24 mouse cellular contexts compared by ENCODE assay signal in the genomic region with DNA sequence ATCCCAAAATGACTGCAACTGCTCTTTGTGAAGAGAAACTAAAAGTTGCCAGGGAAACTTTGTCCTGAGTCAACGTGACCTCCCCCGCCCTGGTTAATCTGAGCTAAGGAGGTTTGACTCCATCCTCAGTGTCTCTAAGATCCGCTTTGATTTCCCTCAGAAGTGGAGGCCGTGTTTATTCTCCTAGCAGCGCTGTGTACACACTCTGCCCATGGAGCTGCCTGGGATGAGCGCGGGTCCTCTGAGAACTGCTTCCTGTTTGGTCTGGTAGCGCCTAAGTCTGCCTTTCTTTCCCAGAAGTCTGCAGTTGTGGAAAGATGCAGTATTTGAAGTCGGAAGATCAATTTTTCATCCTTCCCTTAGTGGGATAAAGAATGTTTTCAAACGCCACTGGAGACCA.
DNase-seq lines count a peak whose midpoint lies in the region; ATAC-seq and TF ChIP-seq lines count a peak whose summit lies in the region.
"Had no signal": no experiment of that assay in that cellular context is flagged by ENCODE, and none has a peak within 500 bp of the region (broad histone marks: within the 10 kb centered on the region; RNA-seq: fewer than 3 reads in every experiment).

No protein-coding gene starts in this region.

- TF ChIP-seq CTCF in midbrain, postnatal 0 days (IDR thresholded peaks at IDR 0.05) = no peak

- H3K27me3 ChIP-seq in heart, embryonic 10.5 days (ENCODE audit: insufficient read depth, poor library complexity, severe bottlenecking) = no peaks in the 10 kb centered on the region
- no peaks in the 10 kb centered on the region; the same call in 1 of the 2 replicates for H3K27me3 ChIP-seq in midbrain, embryonic 11.5 days (ENCODE audit: control insufficient read depth, insufficient read depth, low read length)
- H3K27me3 ChIP-seq in midbrain, postnatal 0 days (ENCODE audit: insufficient read depth, low read length) = no peaks in the 10 kb centered on the region
- no peaks in the 10 kb centered on the region for H3K27me3 ChIP-seq in lung, embryonic 16.5 days (ENCODE audit: control insufficient read depth, insufficient read depth, low read depth, low read length)
- no peaks in the 10 kb centered on the region for H3K27me3 ChIP-seq in stomach, embryonic 16.5 days (ENCODE audit: control insufficient read depth, insufficient read depth, low read length)
- H3K27me3 ChIP-seq: embryonic facial prominence, embryonic 15.5 days; limb, embryonic 15.5 days; megakaryocyte, embryonic 14.5 days; neural tube, embryonic 13.5 days had no signal

- peak; percentile 71 for DNase-seq in heart, embryonic 10.5 days (ENCODE audit: low spot score)
- no peak for DNase-seq in heart, postnatal 25 days (ENCODE audit: low spot score)
- peak; percentile 79 for DNase-seq in midbrain, embryonic 11.5 days (ENCODE audit: low spot score, missing footprints)
- no peak for DNase-seq in midbrain, postnatal 0 days (ENCODE audit: low spot score)
- DNase-seq in layer of hippocampus, adult 18-20 months (ENCODE audit: low spot score in 2 of 2) = no peak
- DNase-seq in layer of hippocampus, adult 8-10 months (ENCODE audit: low spot score in 2 of 2) = no peak
- DNase-seq: adrenal gland, postnatal 10 days; cerebellum, adult 9-11 months; forebrain, postnatal 0 days; heart, postnatal 14 days; kidney, adult 11 months; right cerebral cortex, postnatal 4 days; thymus, postnatal 25 days had no signal

- no peaks in the 10 kb centered on the region for H3K9me3 ChIP-seq in heart, embryonic 10.5 days
- no peaks in the 10 kb centered on the region for H3K9me3 ChIP-seq in midbrain, embryonic 11.5 days (ENCODE audit: control insufficient read depth, low read length)
- H3K9me3 ChIP-seq in midbrain, postnatal 0 days (ENCODE audit: low read length) = no peaks in the 10 kb centered on the region
- H3K9me3 ChIP-seq in lung, embryonic 16.5 days (ENCODE audit: control insufficient read depth, low read length) = no peaks in the 10 kb centered on the region
- no peaks in the 10 kb centered on the region for H3K9me3 ChIP-seq in stomach, embryonic 16.5 days (replicated peaks; ENCODE audit: control insufficient read depth, low read length)
- H3K9me3 ChIP-seq: embryonic facial prominence, embryonic 15.5 days; forebrain, embryonic 10.5 days; limb, embryonic 15.5 days; megakaryocyte, embryonic 14.5 days; neural tube, embryonic 13.5 days had no signal

- H3K4me2 ChIP-seq in midbrain, embryonic 11.5 days = no peak overlapping the region
- no peak overlapping the region for H3K4me2 ChIP-seq in midbrain, postnatal 0 days (ENCODE audit: low read depth, low read length, poor library complexity, severe bottlenecking)
- peak overlapping the region; percentile 31; the same call in 1 of the 2 replicates for H3K4me2 ChIP-seq in lung, embryonic 16.5 days (ENCODE audit: low read depth, low read length)
- no peak overlapping the region for H3K4me2 ChIP-seq in stomach, embryonic 16.5 days (ENCODE audit: low read depth, low read length)
- H3K4me2 ChIP-seq: embryonic facial prominence, embryonic 15.5 days; heart, embryonic 11.5 days; hindbrain, embryonic 14.5 days; limb, embryonic 15.5 days; neural tube, embryonic 13.5 days had no signal

- no peak overlapping the region for H3K9ac ChIP-seq in midbrain, embryonic 11.5 days (ENCODE audit: low read length)
- no peak overlapping the region for H3K9ac ChIP-seq in midbrain, postnatal 0 days (replicated peaks; ENCODE audit: low read length, poor library complexity, severe bottlenecking)
- H3K9ac ChIP-seq in lung, embryonic 16.5 days (ENCODE audit: low read length) = no peak overlapping the region
- no peak overlapping the region for H3K9ac ChIP-seq in stomach, embryonic 16.5 days (ENCODE audit: low read length)
- H3K9ac ChIP-seq: embryonic facial prominence, embryonic 15.5 days; forebrain, postnatal 0 days; hindbrain, embryonic 14.5 days; limb, embryonic 15.5 days; neural tube, embryonic 13.5 days had no signal

- 0 out of 2 replicates have a peak, but pooled peaks have one; percentile 42 for ATAC-seq in midbrain, embryonic 11.5 days (ENCODE audit: low FRiP score)
- no peak for ATAC-seq in midbrain, postnatal 0 days (ENCODE audit: low FRiP score)
- ATAC-seq in lung, embryonic 16.5 days (ENCODE audit: low read depth) = peak; percentile 70
- ATAC-seq in stomach, embryonic 16.5 days (ENCODE audit: insufficient read depth, low FRiP score) = peak; percentile 69
- ATAC-seq: forebrain, postnatal 0 days had no signal

- no peaks in the 10 kb centered on the region for H3K36me3 ChIP-seq in heart, embryonic 10.5 days
- H3K36me3 ChIP-seq in midbrain, embryonic 11.5 days (ENCODE audit: control insufficient read depth, insufficient read depth, low read length) = no peaks in the 10 kb centered on the region
- H3K36me3 ChIP-seq in midbrain, postnatal 0 days (ENCODE audit: insufficient read depth, low read length) = no peaks in the 10 kb centered on the region
- H3K36me3 ChIP-seq in lung, embryonic 16.5 days (ENCODE audit: control insufficient read depth, insufficient read depth, low read length) = no peaks in the 10 kb centered on the region
- H3K36me3 ChIP-seq in stomach, embryonic 16.5 days (ENCODE audit: control insufficient read depth, insufficient read depth, low read length) = no peaks in the 10 kb centered on the region
- H3K36me3 ChIP-seq: embryonic facial prominence, embryonic 15.5 days; forebrain, embryonic 10.5 days; limb, embryonic 15.5 days; neural tube, embryonic 13.5 days had no signal

- intact Hi-C loops in heart, postnatal 25 days (cut with DNase I) = no loop called here

- 0 out of 2 replicates have a peak, but pooled peaks cover 8% of the 10 kb centered on the region for H3K4me1 ChIP-seq in heart, embryonic 10.5 days
- H3K4me1 ChIP-seq in midbrain, embryonic 11.5 days (ENCODE audit: control insufficient read depth, insufficient read depth, low read length) = peaks cover under 1% of the 10 kb centered on the region; the same call in 1 of the 2 replicates
- no peaks in the 10 kb centered on the region for H3K4me1 ChIP-seq in midbrain, postnatal 0 days (ENCODE audit: insufficient read depth, low read length)
- peaks cover 6% of the 10 kb centered on the region for H3K4me1 ChIP-seq in lung, embryonic 16.5 days (replicated peaks; ENCODE audit: control insufficient read depth, insufficient read depth, low read length)
- no peaks in the 10 kb centered on the region; the same call in 1 of the 2 replicates for H3K4me1 ChIP-seq in stomach, embryonic 16.5 days (ENCODE audit: control insufficient read depth, insufficient read depth, low read length)
- H3K4me1 ChIP-seq: megakaryocyte, embryonic 14.5 days had no signal

- no peak overlapping the region for H3K27ac ChIP-seq in heart, embryonic 10.5 days
- H3K27ac ChIP-seq in midbrain, embryonic 11.5 days (ENCODE audit: low read depth, low read length) = no peak overlapping the region
- H3K27ac ChIP-seq in midbrain, postnatal 0 days (ENCODE audit: low read depth, low read length) = no peak overlapping the region
- H3K27ac ChIP-seq in lung, embryonic 16.5 days (ENCODE audit: low read length) = no peak overlapping the region
- H3K27ac ChIP-seq in stomach, embryonic 16.5 days (ENCODE audit: low read length) = no peak overlapping the region
- H3K27ac ChIP-seq: embryonic facial prominence, embryonic 15.5 days; forebrain, embryonic 10.5 days; hindbrain, embryonic 14.5 days; kidney, postnatal 0 days; layer of hippocampus, adult 2 months; limb, embryonic 15.5 days; neural tube, embryonic 13.5 days had no signal

- H3K4me3 ChIP-seq in heart, embryonic 10.5 days = no peak overlapping the region
- no peak overlapping the region for H3K4me3 ChIP-seq in midbrain, embryonic 11.5 days (ENCODE audit: low read depth, low read length)
- no peak overlapping the region for H3K4me3 ChIP-seq in midbrain, postnatal 0 days (ENCODE audit: low read depth, low read length)
- H3K4me3 ChIP-seq in lung, embryonic 16.5 days (ENCODE audit: low read length) = no peak overlapping the region
- no peak overlapping the region for H3K4me3 ChIP-seq in stomach, embryonic 16.5 days (replicated peaks; ENCODE audit: low read length)
- H3K4me3 ChIP-seq: embryonic facial prominence, embryonic 15.5 days; forebrain, embryonic 10.5 days; layer of hippocampus, adult 2 months; limb, embryonic 15.5 days; megakaryocyte, embryonic 14.5 days; neural tube, embryonic 13.5 days had no signal

- WGBS in heart, embryonic 10.5 days = 49% methylated on average over 10 of the region's 10 CpGs
- WGBS in midbrain, embryonic 11.5 days = 36% methylated on average over 10 of the region's 10 CpGs
- WGBS in midbrain, postnatal 0 days = 45% methylated on average over 10 of the region's 10 CpGs
- 16% methylated on average over 10 of the region's 10 CpGs for WGBS in lung, embryonic 16.5 days
- WGBS in stomach, embryonic 16.5 days = 27% methylated on average over 10 of the region's 10 CpGs

Comparison
In these comparisons a context has a peak if more than half of its experiments do, and no peak if none do; other contexts are left out.
1. DNase-seq: peak in heart, embryonic 10.5 days (single experiment) and midbrain, embryonic 11.5 days (single experiment); none in heart, postnatal 25 days (single experiment), midbrain, postnatal 0 days (single experiment), layer of hippocampus, adult 18-20 months (0 of 2) and layer of hippocampus, adult 8-10 months (0 of 2).